Mouse (Mus musculus) lung, postnatal 0 days (tissue): Measurements from ENCODE around the gene Ldhb.

Source experiments
- CTCF ChIP-seq: IDR thresholded peaks from 2 replicates; pipeline ENCODE4 v1.5.1; 2016; ENCODE audit warnings: antibody characterized with exemption, mild to moderate bottlenecking
- EP300 ChIP-seq: IDR thresholded peaks from 2 replicates; pipeline ENCODE4 v1.6.1; 2016; ENCODE audit warnings: antibody characterized with exemption, mild to moderate bottlenecking, control low read depth

GRCm38 (mm10) chr6:142529680-142530079 lies 21.9 kb upstream of the Ldhb start:
- TF ChIP-seq CTCF (no peak), EP300 (no peak)
